Mouse (Mus musculus) stomach, postnatal 0 days (tissue): ENCODE measurements at regions not wholly inside any gene's neighbourhood (a gene's known extent, or its start where the extent isn't known, plus 50 kb on each side); places are given as distances from the start of the nearest gene placed in this dataset.

Source experiments
- CTCF ChIP-seq: IDR thresholded peaks from 2 replicates; pipeline ENCODE4 v1.5.1; 2016; ENCODE audit warnings: antibody characterized with exemption, low read depth, mild to moderate bottlenecking, moderate library complexity
- EP300 ChIP-seq: optimal IDR thresholded peaks from 2 replicates; pipeline ENCODE3; 2016; ENCODE audit warnings: antibody characterized with exemption

- TF ChIP-seq CTCF, result no peak
- TF ChIP-seq EP300, result no peak
Observed at GRCm38 (mm10) chr17:15259427-15260101, 117.1 kb downstream of the Dll1 start.
